Mouse (Mus musculus) brain, embryonic 18.5 days (tissue): ENCODE results near the gene Ier5.
A peak's percentile ranks its signal among the peaks of the same experiment; 100 is the strongest.

Source experiments
- DNase-seq: peaks from one replicate; pipeline ENCODE4 v3.0.0-alpha.2; 2012; ENCODE audit warnings: low read depth, low spot score

The Ier5 gene

DNA sequence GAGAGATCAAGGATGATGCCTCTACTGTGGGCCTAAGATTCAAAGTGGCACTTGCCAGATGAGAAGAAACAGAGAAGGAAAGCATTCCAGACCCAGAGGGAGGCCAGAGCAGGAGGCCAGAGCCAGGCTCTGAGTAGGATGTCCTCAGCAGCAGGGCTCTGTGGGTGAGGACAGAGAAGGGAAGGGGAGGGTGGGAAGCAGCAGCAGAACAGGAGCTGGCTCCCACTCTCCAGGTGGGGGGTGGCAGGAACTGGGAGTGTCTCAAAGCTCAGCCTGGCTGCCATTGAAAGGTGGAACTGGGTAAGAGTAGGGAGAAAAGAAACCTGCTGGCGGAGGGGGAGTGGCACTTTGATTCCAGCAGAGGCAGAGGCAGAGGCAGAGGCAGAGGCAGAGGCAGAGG, 46.1 kb downstream of the Ier5 start:
- DNase-seq = no peak

DNA sequence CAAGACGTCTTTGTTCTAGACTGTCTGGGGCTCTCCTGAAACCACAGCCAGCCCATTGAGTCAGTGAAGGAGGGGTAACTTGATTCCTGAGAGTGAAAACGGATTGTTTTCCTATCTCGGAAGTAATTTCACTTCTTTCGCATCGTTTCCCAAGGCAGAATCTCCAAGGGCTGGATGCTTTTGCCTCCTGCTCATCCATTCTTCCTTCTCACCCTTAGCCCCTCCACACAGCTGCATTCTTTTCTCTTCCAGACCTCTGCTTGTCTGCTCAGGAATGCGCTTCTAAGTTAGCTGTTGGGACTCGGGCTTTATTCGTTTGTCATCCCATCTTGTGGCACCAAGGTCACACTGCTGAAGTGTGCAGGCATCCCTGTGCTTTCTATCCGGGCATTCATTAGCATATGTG, 46.7 kb downstream of the Ier5 start:
- DNase-seq = no peak

DNA sequence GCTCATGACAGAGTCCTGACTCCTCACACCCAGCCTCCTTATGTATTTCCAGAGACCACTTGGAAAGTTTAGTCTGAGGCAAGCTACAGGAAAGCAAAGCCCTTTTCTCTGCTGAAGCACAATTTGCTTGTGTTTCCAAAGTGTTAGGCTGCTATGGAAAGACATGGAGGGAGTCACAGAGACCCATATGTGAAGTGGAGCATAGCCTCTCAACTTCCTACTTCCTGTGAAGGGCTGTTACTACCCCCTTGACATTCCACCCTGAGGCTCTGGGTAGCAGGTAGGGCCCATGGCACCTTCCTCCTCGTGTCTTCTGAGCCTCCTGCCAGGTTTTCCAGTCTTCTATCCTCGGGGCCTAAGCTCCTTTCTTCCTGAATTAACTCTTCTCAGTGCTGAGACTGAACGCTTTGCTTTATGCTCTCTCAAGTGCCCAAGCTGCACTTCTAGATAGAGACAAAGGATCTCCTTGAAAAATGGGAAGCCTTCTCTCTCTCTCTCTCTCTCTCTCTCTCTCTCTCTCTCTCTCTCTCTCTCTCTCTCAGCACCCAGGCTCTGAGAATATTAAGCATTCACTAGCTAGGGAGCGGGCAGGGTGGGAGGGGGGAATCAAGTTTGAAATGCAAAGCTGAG, 47.2 kb downstream of the Ier5 start:
- no peak for DNase-seq

DNA sequence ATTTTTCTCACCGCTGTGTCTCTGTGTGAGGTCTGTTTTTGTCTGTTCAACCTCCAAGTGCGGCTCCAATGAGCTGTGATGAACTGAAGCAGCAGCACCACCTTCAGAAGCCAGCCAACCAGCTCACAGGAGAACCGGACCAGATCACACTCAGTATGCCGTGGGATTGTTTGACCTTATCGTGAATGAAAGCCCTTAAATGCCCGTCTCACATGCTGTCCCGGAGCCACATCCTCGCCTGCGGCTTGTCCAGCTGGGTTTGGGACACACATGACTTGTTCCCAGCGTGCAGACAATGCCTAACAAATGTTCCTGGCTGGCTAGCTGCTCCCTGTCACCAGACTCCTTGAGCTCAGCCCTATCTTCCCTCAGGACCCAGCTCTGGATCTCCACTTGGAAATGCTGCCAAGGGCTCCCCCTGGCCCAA, 47.7 kb downstream of the Ier5 start:
- DNase-seq = no peak

DNA sequence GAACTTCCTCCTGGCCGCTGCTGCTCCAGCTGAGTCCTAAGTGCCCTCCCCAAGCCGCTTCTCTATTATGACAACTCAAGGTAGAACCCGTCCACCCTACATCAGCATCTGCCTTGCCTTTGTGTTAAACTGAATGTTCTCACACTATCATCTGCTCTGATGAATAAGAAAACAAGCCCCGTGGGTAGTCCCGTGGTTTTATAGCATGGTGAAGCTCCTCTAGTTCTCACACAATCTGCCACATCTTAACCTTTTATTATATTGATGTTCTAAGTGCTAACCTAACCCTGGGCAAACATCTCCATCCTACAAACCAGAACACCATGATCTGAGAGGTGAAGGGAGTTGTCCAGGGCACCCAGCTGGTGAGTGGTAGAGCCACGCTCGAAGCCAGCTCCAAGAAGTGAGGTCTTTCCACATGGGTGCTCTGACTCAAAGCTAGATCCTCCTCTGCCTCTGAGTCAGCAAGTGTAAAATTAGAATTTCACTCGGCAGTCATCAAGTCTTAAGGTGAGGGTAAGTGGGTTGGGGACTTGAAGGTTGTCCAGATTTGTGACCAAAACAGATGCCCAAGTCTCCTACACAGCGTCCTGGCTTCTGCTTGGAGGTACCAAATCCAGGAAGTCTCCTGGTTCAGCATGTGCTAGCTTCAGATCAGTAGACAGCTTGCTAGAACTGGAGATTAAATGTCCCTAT, 48.4 kb downstream of the Ier5 start:
- DNase-seq = no peak

DNA sequence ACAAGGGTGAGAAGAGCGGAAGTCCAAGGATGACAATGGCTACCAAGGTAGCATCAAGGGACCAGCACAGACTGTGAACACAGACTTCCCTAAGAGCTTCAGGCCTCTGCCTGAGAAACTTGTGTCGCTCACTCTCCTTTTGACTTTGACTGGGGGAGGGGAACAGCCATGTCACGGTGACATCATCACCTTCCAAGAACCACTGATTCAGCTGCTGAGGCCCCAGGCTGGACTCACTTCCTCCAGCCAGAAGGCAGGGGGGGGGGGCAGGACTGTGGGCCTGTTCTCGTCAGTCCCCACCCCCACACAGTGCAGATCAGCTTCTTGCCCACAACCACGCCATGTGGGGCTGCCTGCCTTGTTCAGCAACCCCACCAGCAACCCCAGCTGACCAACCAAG, 49.3 kb downstream of the Ier5 start:
- DNase-seq = no peak

DNA sequence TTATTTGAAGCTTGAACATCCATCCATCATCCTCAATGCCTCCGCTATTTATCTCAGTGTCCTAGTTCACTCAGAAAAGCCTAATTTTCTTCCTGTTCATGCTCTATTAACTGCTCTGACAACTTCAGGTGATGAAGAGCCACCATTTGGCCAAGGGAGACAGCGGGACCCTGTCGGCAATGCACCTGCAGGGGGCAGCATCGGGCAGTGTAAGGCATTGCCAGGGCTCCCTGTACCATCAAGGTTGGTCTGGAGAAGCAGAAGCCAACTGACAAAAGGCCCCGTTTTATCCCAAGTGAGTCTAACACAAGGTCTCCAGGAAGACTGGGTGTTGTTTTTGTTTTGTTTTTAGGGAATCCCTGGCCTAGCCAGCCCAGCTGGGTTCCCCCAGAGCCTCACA, 50.5 kb downstream of the Ier5 start:
- peak; percentile 60 for DNase-seq
